Mouse (Mus musculus): ENCODE measurements around the gene Irf7. TPM values are rescaled to one million over a fixed set of nuclear protein-coding genes. Genes with fewer than 3 reads are reported as not detected.

Irf7 gene
- total RNA-seq (2014; fragmentation: Nextera tagmentation) = 0.38 and 1.3 TPM in 2 replicates
- 2.1 and 2.7 TPM in 2 replicates for total RNA-seq (2017)

DNA sequence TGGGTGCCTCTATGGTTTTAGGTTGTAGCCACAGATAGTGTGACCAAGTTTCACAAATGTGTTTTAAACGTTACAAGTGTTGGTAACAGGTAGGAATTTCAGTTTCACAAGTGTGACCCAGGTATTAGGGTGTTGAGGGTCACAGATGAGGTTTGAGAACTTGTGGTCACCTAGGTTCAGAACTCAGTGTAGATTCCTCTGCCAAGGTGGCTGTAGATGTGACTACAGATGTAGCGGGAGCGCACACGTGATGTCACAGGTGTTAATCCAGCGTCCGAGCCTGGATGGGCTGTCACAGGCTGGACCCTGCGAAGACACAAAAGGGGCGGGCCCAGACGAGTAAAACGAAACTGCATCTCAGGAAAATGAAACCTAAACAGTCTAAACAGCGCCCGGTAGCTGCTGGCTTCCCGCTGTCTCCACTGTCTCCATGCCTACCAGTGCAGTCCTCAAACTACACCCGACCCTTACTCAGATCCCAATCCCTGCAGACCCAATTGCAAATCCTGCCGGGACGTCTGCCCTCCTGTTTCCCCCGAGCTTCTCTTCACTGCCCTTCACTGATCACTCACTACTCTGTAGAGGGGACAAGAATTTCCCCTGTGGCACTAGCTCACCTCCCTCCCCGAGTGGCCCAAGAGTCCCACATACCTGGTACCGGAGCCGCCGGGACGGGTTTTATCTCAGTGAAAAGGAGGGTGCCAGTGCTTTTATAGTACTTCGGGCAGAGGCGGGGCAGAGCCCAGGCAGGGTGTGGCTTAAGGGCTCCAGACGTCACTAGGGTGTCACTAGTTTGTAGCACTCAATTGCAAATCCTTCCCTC, at the start of gene Irf7:
TSS of gene Irf7 (minus strand) at position 743 of the 823 bp plus-strand sequence.
- peak; percentile 41 for ATAC-seq (replicated peaks; ENCODE audit: poor library complexity, severe bottlenecking)

DNA sequence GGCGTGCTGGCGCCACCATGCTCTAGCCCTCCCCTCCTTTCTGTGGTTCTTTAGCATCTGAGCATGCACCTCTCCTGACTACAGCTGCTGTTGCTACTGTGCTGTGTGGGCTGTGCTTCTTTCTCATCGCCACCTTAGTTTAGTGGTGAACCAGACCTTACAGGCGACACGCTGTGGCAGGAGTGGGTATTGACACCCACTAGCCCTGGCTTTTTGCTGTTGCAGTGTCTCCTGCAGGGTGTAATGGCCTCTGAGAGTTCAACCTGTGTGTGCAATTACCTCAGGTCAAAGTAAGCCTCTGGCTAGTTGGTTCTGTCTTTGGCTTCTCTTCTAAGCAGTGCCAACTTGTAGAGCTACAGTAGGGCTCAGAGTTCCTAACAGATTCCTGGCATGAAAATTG, 49.7 kb upstream of the Irf7 start:
- ATAC-seq (replicated peaks; ENCODE audit: poor library complexity, severe bottlenecking) = peak; percentile 78

DNA sequence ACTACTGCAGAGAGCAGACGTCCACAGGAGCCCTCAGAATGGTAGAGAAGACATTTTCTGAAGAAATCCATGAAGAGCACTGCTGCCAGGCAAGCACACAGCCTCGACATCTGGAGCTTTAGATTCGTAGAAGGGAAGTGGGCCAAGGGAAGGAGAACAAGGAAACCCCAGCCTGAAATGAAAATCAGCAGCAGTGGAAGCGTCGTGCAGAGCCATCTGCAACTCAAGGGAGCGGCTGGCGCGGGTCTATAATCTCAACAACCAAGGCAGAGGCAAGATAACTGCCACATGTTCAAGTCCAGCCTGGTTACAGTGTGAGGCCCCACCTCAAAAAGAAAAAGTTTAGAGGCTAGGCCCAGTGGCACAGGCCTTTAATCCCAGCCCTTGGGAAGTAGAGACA, 48.8 kb upstream of the Irf7 start:
- ATAC-seq (replicated peaks; ENCODE audit: poor library complexity, severe bottlenecking) = no peak

- ATAC-seq (replicated peaks; ENCODE audit: poor library complexity, severe bottlenecking) = no peak
Measured at GRCm38 (mm10) chr7:141314416-141314815, 48.1 kb upstream of the Irf7 start.

GRCm38 (mm10) chr7:141304537-141304936, 38.3 kb upstream of the Irf7 start:
- ATAC-seq (replicated peaks; ENCODE audit: poor library complexity, severe bottlenecking) = no peak

DNA sequence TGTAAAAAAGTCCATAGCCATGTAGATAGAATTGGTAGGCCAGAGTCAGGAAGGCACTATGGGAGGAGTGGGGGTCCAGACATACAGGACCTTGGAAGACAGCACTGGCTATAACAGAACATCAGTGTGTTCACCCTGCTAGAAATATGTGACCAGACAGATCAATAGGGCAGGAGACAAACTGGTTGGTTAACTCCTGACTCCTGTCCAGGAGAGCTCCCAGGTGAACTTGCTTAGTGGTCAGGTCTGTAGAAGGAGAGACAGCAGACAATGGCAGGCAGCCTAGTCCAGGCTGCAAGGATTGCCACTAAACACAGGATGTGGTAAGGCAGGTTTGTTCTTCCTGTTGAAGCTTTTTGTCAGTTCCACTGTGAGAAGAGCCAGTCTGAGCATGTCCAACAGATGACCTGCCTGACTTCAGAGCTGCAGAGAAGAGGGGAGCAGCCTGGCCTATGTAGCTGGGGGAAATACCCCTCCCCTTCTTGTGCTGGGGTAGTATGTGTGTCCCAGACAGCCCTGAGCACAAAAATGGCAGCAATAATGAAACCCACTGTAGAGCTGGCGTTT, 36.5 kb upstream of the Irf7 start:
- no peak for ATAC-seq (replicated peaks; ENCODE audit: poor library complexity, severe bottlenecking)

GRCm38 (mm10) chr7:141301386-141301785, 35.1 kb upstream of the Irf7 start:
- no peak for ATAC-seq (replicated peaks; ENCODE audit: poor library complexity, severe bottlenecking)

DNA sequence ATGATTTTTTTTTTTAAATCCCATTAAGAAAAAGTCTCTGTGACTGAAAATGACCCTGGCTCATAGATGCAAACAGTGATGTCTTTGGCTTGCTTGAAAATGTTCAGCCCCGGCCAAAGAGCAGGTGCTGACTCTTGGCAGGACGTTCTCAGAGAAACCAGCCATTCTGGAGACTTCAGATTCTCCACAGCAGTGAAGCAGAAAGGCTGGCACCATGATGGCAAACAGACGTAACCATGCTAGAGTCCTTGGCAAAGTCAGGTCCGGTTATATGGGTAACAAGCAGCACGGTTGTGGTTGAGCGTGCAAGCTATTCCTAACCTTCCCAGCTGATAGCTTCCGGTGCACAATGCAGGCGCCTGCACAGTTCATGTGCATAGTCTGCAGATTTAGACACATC, 32.9 kb upstream of the Irf7 start:
- ATAC-seq (replicated peaks; ENCODE audit: poor library complexity, severe bottlenecking) = no peak

DNA sequence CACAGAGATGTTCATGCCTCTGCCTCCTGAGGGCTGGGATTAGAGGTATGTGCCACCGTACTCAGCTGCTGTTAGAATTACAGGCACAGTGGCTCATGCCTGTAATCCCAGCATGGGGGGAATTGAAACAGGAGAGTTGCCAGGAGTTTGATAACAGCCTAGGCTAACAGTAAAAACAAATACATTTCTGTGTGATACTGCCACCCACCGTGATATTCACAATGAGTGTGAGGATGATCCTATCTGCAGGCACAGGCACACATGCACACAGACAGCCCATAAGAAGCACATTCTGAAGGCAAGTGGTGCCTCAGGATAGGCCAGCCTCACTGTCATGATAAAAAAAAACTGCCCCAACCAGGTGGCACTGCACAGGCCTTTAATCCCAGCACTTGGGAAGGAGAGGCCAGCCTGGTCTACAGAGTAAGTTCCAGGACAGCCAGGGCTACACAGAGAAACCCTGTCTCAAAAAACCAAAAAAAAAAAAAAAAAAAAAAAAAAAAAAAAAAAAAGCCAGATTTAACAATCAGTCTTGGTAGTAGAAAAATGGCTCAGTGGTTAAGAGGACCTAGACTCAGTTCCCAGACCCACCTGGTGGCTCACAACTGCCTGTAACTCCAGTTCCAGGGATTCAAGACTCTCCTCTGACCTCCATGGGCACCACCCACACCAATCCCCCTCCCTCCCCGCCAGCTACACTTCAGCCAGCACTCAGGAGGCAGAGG, 31.8 kb upstream of the Irf7 start:
- ATAC-seq (replicated peaks; ENCODE audit: poor library complexity, severe bottlenecking) = no peak

DNA sequence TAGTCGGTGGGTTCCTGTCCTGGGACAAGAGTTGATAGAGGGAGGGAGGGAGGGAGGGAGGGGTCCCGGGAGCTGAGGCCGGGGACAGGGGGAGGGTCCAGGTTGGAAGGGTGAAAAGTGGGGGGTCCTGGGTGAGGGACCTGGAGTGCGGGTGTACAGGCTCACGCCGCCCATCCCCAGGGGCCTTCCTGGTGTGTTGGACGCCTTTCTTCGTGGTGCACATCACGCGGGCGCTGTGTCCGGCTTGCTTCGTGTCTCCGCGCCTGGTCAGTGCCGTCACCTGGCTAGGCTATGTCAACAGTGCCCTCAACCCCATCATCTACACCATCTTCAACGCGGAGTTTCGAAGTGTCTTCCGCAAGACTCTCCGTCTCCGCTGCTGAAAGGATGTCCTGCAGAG, 28.2 kb upstream of the Irf7 start:
- ATAC-seq (replicated peaks; ENCODE audit: poor library complexity, severe bottlenecking) = 0 out of 2 replicates have a peak, but pooled peaks have one; percentile 11

GRCm38 (mm10) chr7:141293852-141294471, 27.7 kb upstream of the Irf7 start:
- ATAC-seq (replicated peaks; ENCODE audit: poor library complexity, severe bottlenecking) = peak; percentile 68

- ATAC-seq (replicated peaks; ENCODE audit: poor library complexity, severe bottlenecking) = no peak
Measured at GRCm38 (mm10) chr7:141292583-141293388, 26.5 kb upstream of the Irf7 start.

- ATAC-seq (replicated peaks; ENCODE audit: poor library complexity, severe bottlenecking) = peak; percentile 35
Measured at GRCm38 (mm10) chr7:141291921-141292582, 25.8 kb upstream of the Irf7 start, which contains the start of gene Drd4. Gene Drd4 (plus strand): TSS chr7:141292006.

- ATAC-seq (replicated peaks; ENCODE audit: poor library complexity, severe bottlenecking) = no peak
Measured at GRCm38 (mm10) chr7:141288042-141288441, 21.8 kb upstream of the Irf7 start.

DNA sequence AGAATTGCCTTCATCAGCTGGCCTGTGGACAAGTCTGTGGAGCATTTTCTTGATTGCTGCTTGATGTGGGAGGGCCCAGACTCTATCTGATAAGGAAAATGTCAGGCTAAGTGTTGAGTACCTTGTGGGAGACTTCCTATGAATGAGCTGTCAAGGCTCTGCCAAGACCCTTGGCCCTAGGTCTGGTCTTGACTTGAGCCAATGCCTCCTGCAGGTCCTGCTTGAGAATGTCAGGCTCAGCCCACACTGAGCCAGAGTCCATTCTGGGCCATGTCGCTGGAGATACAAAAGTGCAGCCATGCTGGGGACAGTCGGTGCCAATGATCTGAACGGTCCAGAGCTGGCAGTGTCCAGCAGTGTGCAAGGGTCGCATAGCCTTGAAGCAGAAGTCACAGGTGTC, 16.5 kb upstream of the Irf7 start:
- ATAC-seq (replicated peaks; ENCODE audit: poor library complexity, severe bottlenecking) = no peak

- ATAC-seq (replicated peaks; ENCODE audit: poor library complexity, severe bottlenecking) = no peak
Measured at GRCm38 (mm10) chr7:141281442-141281841, 15.2 kb upstream of the Irf7 start.

DNA sequence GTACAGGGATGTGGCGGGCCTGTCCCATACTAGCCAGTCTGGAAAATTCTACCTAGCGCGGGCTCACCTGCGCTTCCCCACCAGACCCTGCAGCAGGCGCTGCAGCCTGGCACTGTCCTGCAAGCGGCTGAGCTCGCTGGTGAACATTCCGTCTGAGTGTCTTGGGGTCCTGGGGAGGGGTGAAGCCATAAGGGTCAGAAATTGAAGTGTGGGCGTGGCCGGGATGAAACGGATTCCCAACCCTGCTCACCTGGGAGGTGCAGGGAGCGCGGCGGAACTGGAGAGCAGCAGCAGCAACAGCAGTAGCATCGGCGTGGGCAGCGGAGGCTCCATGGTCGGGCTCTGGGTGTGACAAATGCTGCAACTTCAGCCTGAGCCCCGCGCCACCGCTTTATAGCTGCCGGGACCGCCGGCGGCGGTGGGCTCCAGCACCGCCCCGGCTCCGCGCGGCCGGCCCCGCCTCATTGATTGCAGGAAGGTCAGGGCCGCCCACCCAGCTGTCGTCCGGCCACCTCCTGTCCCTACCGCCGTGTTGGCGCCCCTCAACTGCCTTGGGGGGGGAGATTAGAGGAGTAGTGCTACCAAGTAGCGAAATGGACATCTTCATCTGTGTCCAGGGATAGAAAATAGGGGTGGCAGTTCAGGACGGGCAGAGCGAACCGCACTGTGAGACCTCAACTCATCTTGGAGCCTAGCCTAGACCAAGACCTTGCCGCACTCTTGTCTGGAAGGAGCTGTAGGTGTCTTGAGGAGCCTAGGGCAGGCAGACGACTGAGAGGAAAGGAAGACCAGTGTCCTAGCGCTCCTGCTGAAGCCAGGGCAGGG, 12.7 kb upstream of the Irf7 start, which contains the start of gene Sct:
TSS of gene Sct (minus strand) at position 368 of the 825 bp plus-strand sequence.
- ATAC-seq (replicated peaks; ENCODE audit: poor library complexity, severe bottlenecking) = peak; percentile 50
